Mouse (Mus musculus): ENCODE results near the gene Rerg.

The Rerg gene

GRCm38 (mm10) chr6:137014346-137014745 lies 156.0 kb downstream of the Rerg start:
- DNase-seq (ENCODE audit: low read depth, low spot score): no peak

DNA sequence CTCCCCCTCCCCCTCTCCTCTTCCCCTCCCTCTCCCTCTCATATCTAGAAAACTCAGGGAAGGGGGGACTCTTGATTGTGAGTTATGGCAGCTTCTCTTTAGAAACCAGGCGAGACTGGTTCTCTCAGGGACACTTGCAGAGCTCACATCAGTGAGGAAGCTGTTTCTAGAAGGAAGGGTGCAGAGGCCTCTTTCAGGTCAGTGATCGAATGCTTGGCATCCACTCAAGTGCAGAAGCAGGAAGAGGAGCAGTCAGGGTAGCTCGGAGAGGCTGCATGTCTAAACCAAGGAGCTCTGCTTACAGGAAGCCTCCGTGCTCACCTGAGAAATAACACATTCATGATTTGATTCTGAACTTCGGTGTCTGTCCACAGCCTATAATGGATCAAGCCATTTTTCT lies 159.1 kb downstream of the Rerg start:
- no peak for DNase-seq (ENCODE audit: low read depth, low spot score)
